Mouse (Mus musculus) lung, adult 2 months (tissue): ENCODE results near the gene Dhfr.
"Not testable (repeated sequence)": the region's sequence is repeated elsewhere in the genome, so short reads cannot be mapped to it uniquely, and the experiment has no call there.

Experiments
- CTCF ChIP-seq: fragments of 200-500 bp; IDR thresholded peaks from 2 replicates; pipeline ENCODE4 v1.5.1; 2011; ENCODE audit warnings: mild to moderate bottlenecking, low read length, control low read depth; ENCODE audit not compliant: insufficient read depth
- POLR2A ChIP-seq: fragments of 200-500 bp; IDR thresholded peaks from 2 replicates; pipeline ENCODE4 v1.6.1; 2011; ENCODE audit warnings: low read depth, mild to moderate bottlenecking, control low read depth, low read length, borderline replicate concordance; ENCODE audit errors: extremely low read depth

DNA sequence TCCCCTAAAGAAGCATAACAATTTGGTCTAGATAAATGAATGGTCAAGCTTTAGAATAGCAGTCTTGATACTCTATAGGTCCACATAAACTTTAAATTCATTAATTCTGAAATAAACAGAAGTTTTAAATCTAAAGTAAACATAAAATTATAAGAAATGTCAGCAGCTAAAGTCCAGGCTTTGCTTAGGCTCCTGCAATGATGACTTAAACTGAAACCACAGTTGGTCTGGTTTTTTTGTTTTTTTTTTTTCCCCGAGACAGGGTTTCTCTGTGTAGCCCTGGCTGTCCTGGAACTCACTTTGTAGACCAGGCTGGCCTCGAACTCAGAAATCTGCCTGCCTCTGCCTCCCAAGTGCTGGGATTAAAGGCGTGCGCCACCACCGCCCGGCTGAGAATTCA, 16.9 kb downstream of the Dhfr start:
- TF ChIP-seq POLR2A, CTCF: not testable (repeated sequence)
